Mouse (Mus musculus): ENCODE measurements around the gene Dclre1a.

- TF ChIP-seq CTCF (IDR thresholded peaks at IDR 0.05; ENCODE audit: control insufficient read depth, insufficient read depth, insufficient replicate concordance, low read depth, low read length) (no peak), POLR2A (IDR thresholded peaks at IDR 0.05; ENCODE audit: control insufficient read depth, low read depth, low read length) (no peak)
Measured at GRCm38 (mm10) chr19:56563469-56563868, 15.4 kb upstream of the Dclre1a start.

Data from testis, adult 2 months (tissue).